Mouse (Mus musculus) G1E (cell line): ENCODE data around the gene Plekhf1.

Experiments used
- CTCF ChIP-seq: IDR thresholded peaks from 2 replicates; pipeline ENCODE4 v1.5.1; 2012; ENCODE audit warnings: low read depth, low read length, inconsistent platforms, mixed read lengths
- GATA1 ChIP-seq: IDR thresholded peaks from 2 replicates; pipeline ENCODE4 v1.6.1; 2012; ENCODE audit warnings: borderline replicate concordance, low read length, inconsistent platforms, mixed read lengths

DNA sequence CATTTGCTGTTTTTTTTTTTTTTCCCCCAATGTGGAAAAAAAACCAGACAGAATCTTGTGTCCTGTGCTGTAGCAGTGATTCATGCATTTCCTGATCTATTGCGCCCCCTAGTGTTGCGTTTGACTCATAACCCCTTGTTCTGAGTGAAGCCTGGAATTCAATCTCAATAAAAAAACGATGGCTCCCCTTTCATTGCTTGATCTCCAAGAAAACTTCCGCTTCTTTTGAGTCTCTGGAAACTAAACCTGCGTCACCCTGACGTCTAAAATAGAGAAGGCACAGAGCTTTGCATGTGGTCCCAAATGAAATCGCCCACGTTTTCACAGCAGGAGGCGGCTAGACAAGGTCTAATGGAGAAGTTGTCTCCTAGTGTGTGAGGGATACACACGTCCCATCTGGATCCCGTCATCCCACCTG is 60.1 kb downstream of the Plekhf1 start:
- TF ChIP-seq CTCF = no peak
- TF ChIP-seq GATA1 = no peak
